Mouse (Mus musculus) stomach, postnatal 0 days (tissue): Measurements from ENCODE around the gene Scrn3. TPM values are rescaled to one million over a fixed set of nuclear protein-coding genes. Genes with fewer than 3 reads are reported as not detected.
A peak's percentile ranks its signal among the peaks of the same experiment; 100 is the strongest.

Experiments
- ATAC-seq: fragments of 200-750 bp; cut with Nextera tagmentation; 2 replicates; pipeline ENCODE4 v1.8.0; 2017; ENCODE audit not compliant: low FRiP score, low TSS enrichment
- DNase-seq: peaks from one replicate; pipeline ENCODE4 v3.0.0-alpha.2; 2016; ENCODE audit warnings: low spot score
- H3K27ac ChIP-seq: fragments of 300-500 bp; sonication (generic); replicated peaks from 2 replicates; pipeline ENCODE4 v1.5.1; 2014; ENCODE audit warnings: mild to moderate bottlenecking, control low read depth
- H3K27me3 ChIP-seq: fragments of 300-500 bp; sonication (generic); 2 replicates; pipeline ENCODE4 v1.6.1; 2014; ENCODE audit warnings: low read length; ENCODE audit not compliant: control insufficient read depth, insufficient read depth
- H3K36me3 ChIP-seq: fragments of 300-500 bp; sonication (generic); 2 replicates; pipeline ENCODE4 v1.6.1; 2014; ENCODE audit warnings: low read length, mixed read lengths; ENCODE audit not compliant: control insufficient read depth, insufficient read depth
- H3K4me1 ChIP-seq: fragments of 300-500 bp; sonication (generic); replicated peaks from 2 replicates; pipeline ENCODE4 v1.6.1; 2014; ENCODE audit warnings: antibody characterized with exemption; ENCODE audit not compliant: control insufficient read depth, insufficient read depth
- H3K4me2 ChIP-seq: fragments of 300-500 bp; sonication (generic); replicated peaks from 2 replicates; pipeline ENCODE4 v1.6.1; 2014; ENCODE audit warnings: low read depth, mild to moderate bottlenecking, control low read depth, moderate library complexity
- H3K4me3 ChIP-seq: fragments of 300-500 bp; sonication (generic); 2 replicates; pipeline ENCODE4 v1.5.1; 2014; ENCODE audit warnings: low read depth, low read length, control low read depth
- H3K9ac ChIP-seq: fragments of 300-500 bp; sonication (generic); 2 replicates; pipeline ENCODE4 v1.6.1; 2014; ENCODE audit warnings: mild to moderate bottlenecking, low read length, control low read depth, mixed read lengths
- H3K9me3 ChIP-seq: fragments of 300-500 bp; sonication (generic); 2 replicates; pipeline ENCODE4 v1.6.1; 2016; ENCODE audit warnings: low read length; ENCODE audit not compliant: control insufficient read depth
- CTCF ChIP-seq: IDR thresholded peaks from 2 replicates; pipeline ENCODE4 v1.5.1; 2016; ENCODE audit warnings: antibody characterized with exemption, low read depth, mild to moderate bottlenecking, moderate library complexity
- EP300 ChIP-seq: optimal IDR thresholded peaks from 2 replicates; pipeline ENCODE3; 2016; ENCODE audit warnings: antibody characterized with exemption
- WGBS: fragments of 180-500 bp; shearing (Covaris S2); extraction: QIAGEN DNeasy Blood & Tissue Kit; methylation state at CpG from one replicate; pipeline ENCODE4 v1.1.7; 2014; 5-methylcytosine and 5-hydroxymethylcytosine counted together
- polyA plus RNA-seq: library from polyadenylated mRNA; unstranded; fragments of >200 nt; fragmentation: Nextera tagmentation; extraction: Ambion mirVana; gene quantifications from 2 replicates; pipeline ENCODE4 v1.2.1, GENCODE M21; 2015

The Scrn3 gene
- polyA plus RNA-seq, result 8.6 and 9.2 TPM in 2 replicates

GRCm38 (mm10) chr2:73312152-73313116 is at the start of gene Scrn3, which contains the start of gene Cir1:
Gene Scrn3, plus strand, starts transcription at chr2:73312601.
Gene Cir1, minus strand, starts transcription at chr2:73312701.
- TF ChIP-seq CTCF (no peak), EP300 (no peak)
- no peaks in the 10 kb centered on the region for H3K9me3 ChIP-seq
- DNase-seq (peak; percentile 95), ATAC-seq (peak; percentile 98)
- peak within 1 kb of the TSS; percentile 81 for H3K27ac ChIP-seq
- H3K4me2 ChIP-seq, result peak within 1 kb of the TSS; percentile 76
- H3K27me3 ChIP-seq, result no peaks in the 10 kb centered on the region
- H3K36me3 ChIP-seq, result peaks cover 3% of the 10 kb centered on the region; the same call in 1 of the 2 replicates
- H3K9ac ChIP-seq, result peak within 1 kb of the TSS; percentile 87
- under 1% methylated on average over 64 of the region's 64 CpGs for WGBS
- H3K4me1 ChIP-seq, result 0 out of 2 replicates have a peak, but pooled peaks cover 2% of the 10 kb centered on the region
- peak within 1 kb of the TSS; percentile 81 for H3K4me3 ChIP-seq

GRCm38 (mm10) chr2:73263172-73263765 is 49.1 kb upstream of the Scrn3 start:
- DNase-seq, result no peak
- H3K4me1 ChIP-seq, result peaks cover 5% of the 10 kb centered on the region; the same call in 1 of the 2 replicates
- H3K9ac ChIP-seq, result peak overlapping the region; percentile 4; the same call in 1 of the 2 replicates
- peak overlapping the region; percentile 62 for H3K4me2 ChIP-seq
- TF ChIP-seq CTCF (no peak), EP300 (no peak)
- 13% methylated on average over 16 of the region's 16 CpGs for WGBS
- ATAC-seq, result no peak
- H3K36me3 ChIP-seq, result no peaks in the 10 kb centered on the region
- H3K27ac ChIP-seq, result no peak overlapping the region
- peaks cover 18% of the 10 kb centered on the region; the same call in 1 of the 2 replicates for H3K27me3 ChIP-seq
- peak overlapping the region; percentile 42 for H3K4me3 ChIP-seq
- H3K9me3 ChIP-seq, result no peaks in the 10 kb centered on the region

GRCm38 (mm10) chr2:73263794-73264610 is 48.4 kb upstream of the Scrn3 start:
- no peak for TF ChIP-seq CTCF
- TF ChIP-seq EP300, result no peak
- no peaks in the 10 kb centered on the region for H3K36me3 ChIP-seq
- ATAC-seq (peak; percentile 63), DNase-seq (peak; percentile 45)
- no peaks in the 10 kb centered on the region for H3K9me3 ChIP-seq
- peak overlapping the region; percentile 62 for H3K4me2 ChIP-seq
- 3% methylated on average over 38 of the region's 38 CpGs for WGBS
- peak overlapping the region; percentile 4; the same call in 1 of the 2 replicates for H3K9ac ChIP-seq
- H3K4me1 ChIP-seq, result peaks cover 5% of the 10 kb centered on the region; the same call in 1 of the 2 replicates
- H3K4me3 ChIP-seq, result peak overlapping the region; percentile 42
- no peak overlapping the region for H3K27ac ChIP-seq
- H3K27me3 ChIP-seq, result peaks cover 18% of the 10 kb centered on the region; the same call in 1 of the 2 replicates

GRCm38 (mm10) chr2:73264611-73265195 is 47.7 kb upstream of the Scrn3 start:
- H3K9me3 ChIP-seq, result no peaks in the 10 kb centered on the region
- H3K4me2 ChIP-seq, result no peak overlapping the region; the same call in 1 of the 2 replicates
- H3K4me1 ChIP-seq, result peaks cover 5% of the 10 kb centered on the region; the same call in 1 of the 2 replicates
- H3K9ac ChIP-seq, result no peak overlapping the region
- TF ChIP-seq CTCF, result no peak
- no peak for TF ChIP-seq EP300
- peaks cover 18% of the 10 kb centered on the region; the same call in 1 of the 2 replicates for H3K27me3 ChIP-seq
- DNase-seq (no peak), ATAC-seq (no peak)
- H3K27ac ChIP-seq, result no peak overlapping the region
- no peak overlapping the region; the same call in 1 of the 2 replicates for H3K4me3 ChIP-seq
- WGBS, result 15% methylated on average over 11 of the region's 11 CpGs
- no peaks in the 10 kb centered on the region for H3K36me3 ChIP-seq

- 17% methylated on average over 5 of the region's 5 CpGs for WGBS
- Histone ChIP-seq H3K9ac (no peak overlapping the region), H3K27ac (no peak overlapping the region), H3K4me3 (no peak overlapping the region), H3K27me3 (peaks cover 18% of the 10 kb centered on the region; the same call in 1 of the 2 replicates), H3K4me1 (peaks cover 5% of the 10 kb centered on the region; the same call in 1 of the 2 replicates), H3K36me3 (no peaks in the 10 kb centered on the region), H3K9me3 (no peaks in the 10 kb centered on the region), H3K4me2 (no peak overlapping the region)
- TF ChIP-seq CTCF (peak; percentile 54), EP300 (no peak)
- ATAC-seq (no peak), DNase-seq (no peak)
Observed at GRCm38 (mm10) chr2:73266011-73266410, 46.4 kb upstream of the Scrn3 start.
